Mouse (Mus musculus): ENCODE results near the gene Vmn2r114. TPM values are rescaled to one million over a fixed set of nuclear protein-coding genes. Genes with fewer than 3 reads are reported as not detected.
"Not testable (repeated sequence)": the region's sequence is repeated elsewhere in the genome, so short reads cannot be mapped to it uniquely, and the experiment has no call there.

The Vmn2r114 gene
- total RNA-seq (2015) (not detected in 2 replicates), total RNA-seq (2017) (not detected in 2 replicates)

DNA sequence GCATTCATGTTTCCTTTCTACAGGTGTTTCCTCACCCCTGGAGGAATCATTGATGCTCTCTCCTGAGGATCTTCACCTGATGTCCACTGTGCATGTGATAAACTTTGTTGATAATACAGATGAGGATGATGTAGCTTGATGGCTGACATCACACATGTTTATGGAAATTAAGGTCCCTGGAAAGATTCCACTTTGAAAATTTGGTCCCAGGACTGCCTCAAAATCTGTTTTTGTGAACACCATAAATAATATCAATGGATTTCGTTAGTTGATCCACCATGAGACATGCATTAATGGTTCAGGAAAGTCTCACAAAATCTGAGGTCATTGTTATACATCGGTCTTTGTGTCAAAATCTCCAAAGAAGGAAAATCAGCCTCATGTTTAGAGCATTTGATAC lies at the start of gene Vmn2r114:
Vmn2r114 (minus strand) TSS at position 101 of the 400 bp plus-strand sequence.
- not testable (repeated sequence) for ATAC-seq (replicated peaks; ENCODE audit: poor library complexity)

DNA sequence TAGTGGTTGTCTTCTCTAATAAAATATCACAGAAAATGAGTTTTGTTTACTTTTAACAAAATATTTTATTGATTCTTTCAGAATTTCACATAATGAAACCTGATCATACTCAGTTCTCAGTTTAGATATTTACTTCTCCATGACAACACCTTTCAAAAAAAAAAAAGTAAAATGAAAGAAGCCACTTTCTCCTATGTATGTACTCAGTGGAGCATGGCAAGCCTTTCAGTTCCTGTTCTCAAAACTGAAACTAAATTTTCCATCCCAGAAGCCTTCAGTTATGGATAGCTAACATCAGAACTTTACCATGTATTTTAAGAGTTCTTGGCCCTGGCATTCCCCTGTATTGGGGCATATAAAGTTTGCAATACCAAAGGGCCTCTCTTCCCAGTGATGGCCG lies 39.3 kb upstream of the Vmn2r114 start:
- ATAC-seq (replicated peaks; ENCODE audit: poor library complexity), result no peak

DNA sequence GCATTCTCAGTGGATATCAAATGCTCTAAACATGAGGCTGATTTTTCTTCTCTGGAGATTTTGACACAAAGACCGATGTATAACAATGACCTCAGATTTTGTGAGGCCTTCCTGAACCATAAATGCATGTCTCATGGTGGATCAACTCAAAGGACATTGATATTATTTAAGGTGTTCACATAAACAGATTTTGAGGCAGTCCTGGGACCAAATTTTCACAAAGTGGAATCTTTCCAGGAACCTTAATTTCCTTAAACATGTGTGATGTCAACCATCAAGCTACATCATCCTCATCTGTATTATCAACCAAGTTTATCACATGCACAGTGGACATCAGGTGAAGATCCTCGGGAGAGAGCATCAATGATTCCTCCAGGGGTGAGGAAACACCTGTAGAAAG lies 31.1 kb upstream of the Vmn2r114 start, which contains the start of gene Vmn2r115:
Vmn2r115 (plus strand) TSS at position 301 of the 400 bp plus-strand sequence.
- not testable (repeated sequence) for ATAC-seq (replicated peaks; ENCODE audit: poor library complexity)

DNA sequence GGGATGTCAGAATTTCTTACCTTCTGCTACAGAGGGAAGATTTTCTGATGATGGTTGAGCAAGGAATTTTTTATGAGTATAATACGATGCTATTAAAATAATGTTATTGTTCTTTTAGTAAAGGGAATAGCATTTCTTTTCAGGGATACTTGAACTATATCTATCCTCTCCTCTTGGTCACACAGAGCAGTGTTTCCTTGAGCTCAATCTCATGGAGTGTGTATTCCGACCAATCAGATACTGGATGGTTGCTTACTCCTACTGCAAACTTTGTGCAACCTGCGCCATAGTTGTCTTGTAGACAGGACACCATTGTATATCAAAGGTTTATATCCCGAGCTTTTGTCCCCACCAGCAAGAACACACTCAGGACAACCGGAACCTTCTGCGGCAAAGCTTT lies 18.3 kb upstream of the Vmn2r114 start:
- ATAC-seq (replicated peaks; ENCODE audit: poor library complexity), result no peak

Other genes starting within 250 kb of the Vmn2r114 start
- 13.5 and 16.2 TPM in 2 replicates for gene Zfp40, start 119.3 kb downstream of the Vmn2r114 start, total RNA-seq (2015)
- 10.4 and 10.7 TPM in 2 replicates for gene Zfp40, start 119.3 kb downstream of the Vmn2r114 start, total RNA-seq (2017)
- gene Vmn2r115, start 31.2 kb upstream of the Vmn2r114 start, total RNA-seq (2015), result not detected in 2 replicates
- gene Vmn2r115, start 31.2 kb upstream of the Vmn2r114 start, total RNA-seq (2017), result not detected in 2 replicates
- not detected in 2 replicates for gene Vmn2r116, start 72.1 kb upstream of the Vmn2r114 start, total RNA-seq (2015)
- gene Vmn2r116, start 72.1 kb upstream of the Vmn2r114 start, total RNA-seq (2017), result not detected in 2 replicates
- not detected in 2 replicates for gene Vmn2r117, start 167.2 kb upstream of the Vmn2r114 start, total RNA-seq (2015)
- not detected in 2 replicates for gene Vmn2r117, start 167.2 kb upstream of the Vmn2r114 start, total RNA-seq (2017)

Data from megakaryocyte progenitor cell, adult 5-6 weeks (primary cell).